Mouse (Mus musculus) forebrain, postnatal 0 days (tissue): ENCODE data around the gene Lmna. TPM values are rescaled to one million over a fixed set of nuclear protein-coding genes. Genes with fewer than 3 reads are reported as not detected.

Source experiments
- ATAC-seq: fragments of 200-750 bp; cut with Nextera tagmentation; 2 replicates; pipeline ENCODE4 v1.8.0; 2017; ENCODE audit warnings: mild to moderate bottlenecking, moderate library complexity
- DNase-seq: peaks from one replicate; pipeline ENCODE4 v3.0.0-alpha.2; 2015
- H3K27ac ChIP-seq: fragments of 300-500 bp; sonication (generic); 2 replicates; pipeline ENCODE4 v1.5.1; 2014; ENCODE audit warnings: low read depth, mild to moderate bottlenecking, antibody characterized with exemption, low read length, moderate library complexity, mixed read lengths
- H3K27me3 ChIP-seq: fragments of 300-500 bp; sonication (generic); 2 replicates; pipeline ENCODE4 v1.6.1; 2014; ENCODE audit warnings: mild to moderate bottlenecking, low read length, mixed read lengths; ENCODE audit not compliant: insufficient read depth
- H3K36me3 ChIP-seq: fragments of 300-500 bp; sonication (generic); 2 replicates; pipeline ENCODE4 v1.6.1; 2014; ENCODE audit warnings: mild to moderate bottlenecking, moderate library complexity; ENCODE audit not compliant: insufficient read depth
- H3K4me1 ChIP-seq: fragments of 300-500 bp; sonication (generic); 2 replicates; pipeline ENCODE4 v1.6.1; 2014; ENCODE audit warnings: antibody characterized with exemption; ENCODE audit not compliant: insufficient read depth
- H3K4me2 ChIP-seq: fragments of 300-500 bp; sonication (generic); 2 replicates; pipeline ENCODE4 v1.6.1; 2014; ENCODE audit warnings: low read depth, mild to moderate bottlenecking, moderate library complexity
- H3K4me3 ChIP-seq: fragments of 300-500 bp; sonication (generic); 2 replicates; pipeline ENCODE4 v1.5.1; 2014; ENCODE audit warnings: low read depth, low read length, mixed read lengths
- H3K9ac ChIP-seq: fragments of 300-500 bp; sonication (generic); 2 replicates; pipeline ENCODE4 v1.6.1; 2014; ENCODE audit warnings: mild to moderate bottlenecking
- H3K9me3 ChIP-seq: fragments of 300-500 bp; sonication (generic); 2 replicates; pipeline ENCODE4 v1.6.1; 2016; ENCODE audit warnings: low read length
- CTCF ChIP-seq: sonication (generic); IDR thresholded peaks from 2 replicates; pipeline ENCODE4 v1.5.1; 2016; ENCODE audit warnings: antibody characterized with exemption, control low read depth, low read depth
- WGBS: fragments of 180-500 bp; shearing (Covaris S2); extraction: QIAGEN DNeasy Blood & Tissue Kit; methylation state at CpG from one replicate; pipeline ENCODE4 v1.1.7; 2014; 5-methylcytosine and 5-hydroxymethylcytosine counted together
- polyA plus RNA-seq: library from polyadenylated mRNA; unstranded; fragments of >200 nt; fragmentation: Nextera tagmentation; extraction: Ambion mirVana; gene quantifications from 2 replicates; pipeline ENCODE4 v1.2.1, GENCODE M21; 2015
- total RNA-seq: library from RNA; depleted of rRNA; stranded (reverse); fragments of >200 nt; gene quantifications from 2 replicates; pipeline ENCODE4 v1.2.3, GENCODE M21; 2014

The Lmna gene
- total and polyA plus RNA-seq, 2 experiments from 2014 or later: 51.4 to 71.3 TPM

GRCm38 (mm10) chr3:88453369-88453768 lies 56.4 kb downstream of the Lmna start:
- Histone ChIP-seq H3K27me3 (no peaks in the 10 kb centered on the region), H3K4me3 (no peak overlapping the region), H3K36me3 (peaks cover 40% of the 10 kb centered on the region), H3K9me3 (no peaks in the 10 kb centered on the region), H3K4me2 (no peak overlapping the region), H3K4me1 (peaks cover 17% of the 10 kb centered on the region; the same call in 1 of the 2 replicates), H3K27ac (no peak overlapping the region), H3K9ac (no peak overlapping the region)
- TF ChIP-seq CTCF: no peak
- ATAC-seq: no peak
- DNase-seq: no peak
- 67% methylated on average over 8 of the region's 8 CpGs for WGBS

- H3K27ac ChIP-seq: no peak overlapping the region
- no peak overlapping the region for H3K9ac ChIP-seq
- no peak for TF ChIP-seq CTCF
- no peak overlapping the region for H3K4me3 ChIP-seq
- no peaks in the 10 kb centered on the region for H3K9me3 ChIP-seq
- H3K27me3 ChIP-seq: no peaks in the 10 kb centered on the region
- DNase-seq: no peak
- H3K4me1 ChIP-seq: peaks cover 11% of the 10 kb centered on the region; the same call in 1 of the 2 replicates
- ATAC-seq: no peak
- WGBS: 69% methylated on average over 6 of the region's 6 CpGs
- H3K36me3 ChIP-seq: peaks cover 46% of the 10 kb centered on the region
- H3K4me2 ChIP-seq: no peak overlapping the region
These were observed 57.0 kb downstream of the Lmna start for GRCm38 (mm10) chr3:88452716-88453115.

GRCm38 (mm10) chr3:88452246-88452645 lies 57.5 kb downstream of the Lmna start:
- no peak for TF ChIP-seq CTCF
- Histone ChIP-seq H3K4me3 (no peak overlapping the region), H3K27me3 (no peaks in the 10 kb centered on the region), H3K36me3 (peaks cover 51% of the 10 kb centered on the region), H3K9me3 (no peaks in the 10 kb centered on the region), H3K4me2 (no peak overlapping the region), H3K4me1 (peaks cover 7% of the 10 kb centered on the region; the same call in 1 of the 2 replicates), H3K9ac (no peak overlapping the region), H3K27ac (no peak overlapping the region)
- DNase-seq (no peak), ATAC-seq (no peak)
- 81% methylated on average over 5 of the region's 5 CpGs for WGBS

GRCm38 (mm10) chr3:88450379-88451131 lies 59.2 kb downstream of the Lmna start:
- 58% methylated on average over 12 of the region's 12 CpGs for WGBS
- DNase-seq (no peak), ATAC-seq (no peak)
- H3K9ac ChIP-seq: no peak overlapping the region
- no peak overlapping the region for H3K4me3 ChIP-seq
- H3K27ac ChIP-seq: no peak overlapping the region
- no peak overlapping the region for H3K4me2 ChIP-seq
- H3K36me3 ChIP-seq: peaks cover 65% of the 10 kb centered on the region
- H3K4me1 ChIP-seq: no peaks in the 10 kb centered on the region
- TF ChIP-seq CTCF: no peak
- no peaks in the 10 kb centered on the region for H3K9me3 ChIP-seq
- no peaks in the 10 kb centered on the region for H3K27me3 ChIP-seq

GRCm38 (mm10) chr3:88449395-88450023 lies 60.2 kb downstream of the Lmna start:
- WGBS: 11% methylated on average over 21 of the region's 21 CpGs
- Histone ChIP-seq H3K4me2 (peak overlapping the region; percentile 28), H3K4me1 (no peaks in the 10 kb centered on the region), H3K9ac (0 out of 2 replicates have a peak overlapping the region, but pooled peaks have one; percentile 4), H3K4me3 (no peak overlapping the region; the same call in 1 of the 2 replicates), H3K9me3 (no peaks in the 10 kb centered on the region), H3K27me3 (no peaks in the 10 kb centered on the region), H3K36me3 (peaks cover 68% of the 10 kb centered on the region), H3K27ac (no peak overlapping the region)
- ATAC-seq (peak; percentile 71), DNase-seq (no peak)
- TF ChIP-seq CTCF: no peak

GRCm38 (mm10) chr3:88448443-88448842 lies 61.3 kb downstream of the Lmna start:
- ATAC-seq: no peak
- Histone ChIP-seq H3K9ac (no peak overlapping the region), H3K4me1 (no peaks in the 10 kb centered on the region), H3K27ac (no peak overlapping the region), H3K27me3 (no peaks in the 10 kb centered on the region), H3K36me3 (peaks cover 68% of the 10 kb centered on the region), H3K4me2 (no peak overlapping the region), H3K4me3 (no peak overlapping the region), H3K9me3 (no peaks in the 10 kb centered on the region)
- TF ChIP-seq CTCF: no peak
- 95% methylated on average over 8 of the region's 8 CpGs for WGBS
- no peak for DNase-seq

GRCm38 (mm10) chr3:88447676-88448183 lies 62.0 kb downstream of the Lmna start:
- DNase-seq (no peak), ATAC-seq (no peak)
- H3K4me2 ChIP-seq: no peak overlapping the region
- peaks cover 65% of the 10 kb centered on the region for H3K36me3 ChIP-seq
- TF ChIP-seq CTCF: no peak
- H3K9ac ChIP-seq: no peak overlapping the region
- no peak overlapping the region for H3K27ac ChIP-seq
- no peaks in the 10 kb centered on the region for H3K9me3 ChIP-seq
- H3K4me3 ChIP-seq: no peak overlapping the region
- H3K4me1 ChIP-seq: no peaks in the 10 kb centered on the region
- 71% methylated on average over 8 of the region's 8 CpGs for WGBS
- no peaks in the 10 kb centered on the region for H3K27me3 ChIP-seq
